Mouse (Mus musculus): ENCODE data around the gene Sdf2. TPM values are rescaled to one million over a fixed set of nuclear protein-coding genes. Genes with fewer than 3 reads are reported as not detected.
"Not testable (repeated sequence)": the region's sequence is repeated elsewhere in the genome, so short reads cannot be mapped to it uniquely, and the experiment has no call there.

The Sdf2 gene
- polyA plus RNA-seq, 1 experiment from 2014 or later, result 29.0 TPM

GRCm38 (mm10) chr11:78262550-78262949, 17.0 kb downstream of the Sdf2 start:
- peak overlapping the region; percentile 92 for H3K4me3 ChIP-seq (replicated peaks)
- no peaks in the 10 kb centered on the region for H3K9me3 ChIP-seq (replicated peaks)
- H3K36me3 ChIP-seq (replicated peaks), result peaks cover 41% of the 10 kb centered on the region
- H3K9ac ChIP-seq, result peak overlapping the region; percentile 82
- no peak for ATAC-seq (ENCODE audit: insufficient read depth)
- 2% methylated on average over 8 of the region's 8 CpGs for WGBS (ENCODE audit: insufficient replicate concordance)
- peaks cover 20% of the 10 kb centered on the region for H3K4me1 ChIP-seq (replicated peaks)
- peak overlapping the region; percentile 83 for H3K27ac ChIP-seq (replicated peaks)
- peak overlapping the region; percentile 95 for H3K4me2 ChIP-seq
- H3K27me3 ChIP-seq, result 0 out of 2 replicates have a peak, but pooled peaks cover 3% of the 10 kb centered on the region

- no peak for ATAC-seq (ENCODE audit: insufficient read depth)
- no peaks in the 10 kb centered on the region for H3K9me3 ChIP-seq (replicated peaks)
- H3K4me3 ChIP-seq (replicated peaks), result no peak overlapping the region
- no peak overlapping the region for H3K4me2 ChIP-seq
- no peaks in the 10 kb centered on the region for H3K27me3 ChIP-seq
- H3K36me3 ChIP-seq (replicated peaks), result peaks cover 68% of the 10 kb centered on the region
- WGBS (ENCODE audit: insufficient replicate concordance), result 81% methylated on average over 6 of the region's 6 CpGs
- peaks cover 20% of the 10 kb centered on the region for H3K4me1 ChIP-seq (replicated peaks)
- H3K27ac ChIP-seq (replicated peaks), result no peak overlapping the region
- no peak overlapping the region for H3K9ac ChIP-seq
These were observed 20.0 kb downstream of the Sdf2 start for GRCm38 (mm10) chr11:78265571-78265970.

GRCm38 (mm10) chr11:78271986-78272385, 26.4 kb downstream of the Sdf2 start:
- Histone ChIP-seq H3K27ac (replicated peaks) (no peak overlapping the region), H3K27me3 (no peaks in the 10 kb centered on the region), H3K4me2 (no peak overlapping the region), H3K4me3 (replicated peaks) (no peak overlapping the region), H3K4me1 (replicated peaks) (no peaks in the 10 kb centered on the region), H3K9me3 (replicated peaks) (no peaks in the 10 kb centered on the region), H3K9ac (no peak overlapping the region), H3K36me3 (replicated peaks) (peaks cover 95% of the 10 kb centered on the region)
- no peak for ATAC-seq (ENCODE audit: insufficient read depth)
- 86% methylated on average over 13 of the region's 13 CpGs for WGBS (ENCODE audit: insufficient replicate concordance)

- ATAC-seq (ENCODE audit: insufficient read depth), result no peak
- Histone ChIP-seq H3K4me1 (replicated peaks) (no peaks in the 10 kb centered on the region), H3K4me2 (no peak overlapping the region), H3K27me3 (no peaks in the 10 kb centered on the region), H3K27ac (replicated peaks) (no peak overlapping the region), H3K9me3 (replicated peaks) (no peaks in the 10 kb centered on the region), H3K36me3 (replicated peaks) (peaks cover 98% of the 10 kb centered on the region), H3K4me3 (replicated peaks) (no peak overlapping the region), H3K9ac (no peak overlapping the region)
- 90% methylated on average over 1 of the region's 1 CpGs for WGBS (ENCODE audit: insufficient replicate concordance)
These were observed 30.1 kb downstream of the Sdf2 start for GRCm38 (mm10) chr11:78275596-78275995.

- not testable (repeated sequence) for H3K9me3 ChIP-seq (replicated peaks); H3K9ac ChIP-seq; H3K4me1 ChIP-seq (replicated peaks); H3K4me2 ChIP-seq; ATAC-seq (ENCODE audit: insufficient read depth); H3K27ac ChIP-seq (replicated peaks); H3K4me3 ChIP-seq (replicated peaks); H3K27me3 ChIP-seq
- 88% methylated on average over 4 of the region's 4 CpGs for WGBS (ENCODE audit: insufficient replicate concordance)
- H3K36me3 ChIP-seq (replicated peaks), result peaks cover 100% of the 10 kb centered on the region
These were observed 30.6 kb downstream of the Sdf2 start for GRCm38 (mm10) chr11:78276169-78276568.

- H3K27ac ChIP-seq (replicated peaks), result no peak overlapping the region
These were observed 33.3 kb downstream of the Sdf2 start for GRCm38 (mm10) chr11:78278853-78279252.

GRCm38 (mm10) chr11:78279586-78279985, 34.0 kb downstream of the Sdf2 start:
- H3K9ac ChIP-seq, result no peak overlapping the region
- H3K36me3 ChIP-seq (replicated peaks), result peaks cover 91% of the 10 kb centered on the region
- no peaks in the 10 kb centered on the region for H3K9me3 ChIP-seq (replicated peaks)
- no peaks in the 10 kb centered on the region for H3K27me3 ChIP-seq
- H3K27ac ChIP-seq (replicated peaks), result no peak overlapping the region
- no peak overlapping the region for H3K4me2 ChIP-seq
- no peak overlapping the region for H3K4me3 ChIP-seq (replicated peaks)
- WGBS (ENCODE audit: insufficient replicate concordance), result 79% methylated on average over 4 of the region's 4 CpGs
- ATAC-seq (ENCODE audit: insufficient read depth), result no peak
- no peaks in the 10 kb centered on the region for H3K4me1 ChIP-seq (replicated peaks)

More at GRCm38 (mm10) chr11:78278853-78279252, 33.3 kb downstream of the Sdf2 start:
- WGBS (ENCODE audit: insufficient replicate concordance), result 74% methylated on average over 7 of the region's 7 CpGs
- H3K27me3 ChIP-seq, result no peaks in the 10 kb centered on the region
- ATAC-seq (ENCODE audit: insufficient read depth), result no peak
- no peaks in the 10 kb centered on the region for H3K9me3 ChIP-seq (replicated peaks)
- no peak overlapping the region for H3K4me2 ChIP-seq
- H3K4me3 ChIP-seq (replicated peaks), result no peak overlapping the region
- no peaks in the 10 kb centered on the region for H3K4me1 ChIP-seq (replicated peaks)
- H3K36me3 ChIP-seq (replicated peaks), result peaks cover 92% of the 10 kb centered on the region
- no peak overlapping the region for H3K9ac ChIP-seq

- no peaks in the 10 kb centered on the region for H3K27me3 ChIP-seq
- no peaks in the 10 kb centered on the region for H3K4me1 ChIP-seq (replicated peaks)
- no peak overlapping the region for H3K9ac ChIP-seq
- H3K9me3 ChIP-seq (replicated peaks), result no peaks in the 10 kb centered on the region
- no peak overlapping the region for H3K27ac ChIP-seq (replicated peaks)
- no peak overlapping the region for H3K4me3 ChIP-seq (replicated peaks)
- H3K36me3 ChIP-seq (replicated peaks), result peaks cover 75% of the 10 kb centered on the region
- H3K4me2 ChIP-seq, result no peak overlapping the region
- no peak for ATAC-seq (ENCODE audit: insufficient read depth)
- WGBS (ENCODE audit: insufficient replicate concordance), result 73% methylated on average over 7 of the region's 7 CpGs
These were observed 43.7 kb downstream of the Sdf2 start for GRCm38 (mm10) chr11:78289146-78289763.

GRCm38 (mm10) chr11:78290654-78291053, 45.1 kb downstream of the Sdf2 start, which contains the start of gene BC030499:
TSS of gene BC030499 (plus strand) at chr11:78290841.
- WGBS (ENCODE audit: insufficient replicate concordance), result 84% methylated on average over 4 of the region's 4 CpGs
- Histone ChIP-seq H3K36me3 (replicated peaks) (peaks cover 62% of the 10 kb centered on the region), H3K27ac (replicated peaks) (no peak within 1 kb of the TSS), H3K9ac (no peak within 1 kb of the TSS), H3K4me3 (replicated peaks) (no peak within 1 kb of the TSS), H3K27me3 (no peaks in the 10 kb centered on the region), H3K9me3 (replicated peaks) (no peaks in the 10 kb centered on the region), H3K4me1 (replicated peaks) (no peaks in the 10 kb centered on the region), H3K4me2 (no peak within 1 kb of the TSS)
- ATAC-seq (ENCODE audit: insufficient read depth), result no peak

- no peaks in the 10 kb centered on the region for H3K27me3 ChIP-seq
- ATAC-seq (ENCODE audit: insufficient read depth), result no peak
- no peaks in the 10 kb centered on the region for H3K4me1 ChIP-seq (replicated peaks)
- no peak overlapping the region for H3K4me3 ChIP-seq (replicated peaks)
- no peak overlapping the region for H3K27ac ChIP-seq (replicated peaks)
- no peaks in the 10 kb centered on the region for H3K9me3 ChIP-seq (replicated peaks)
- no peak overlapping the region for H3K4me2 ChIP-seq
- no peak overlapping the region for H3K9ac ChIP-seq
- 73% methylated on average over 6 of the region's 6 CpGs for WGBS (ENCODE audit: insufficient replicate concordance)
- peaks cover 25% of the 10 kb centered on the region for H3K36me3 ChIP-seq (replicated peaks)
These were observed 49.0 kb downstream of the Sdf2 start for GRCm38 (mm10) chr11:78294585-78294984.

GRCm38 (mm10) chr11:78300917-78301316, 55.4 kb downstream of the Sdf2 start:
- Histone ChIP-seq H3K9me3 (replicated peaks) (no peaks in the 10 kb centered on the region), H3K4me1 (replicated peaks) (peaks cover 35% of the 10 kb centered on the region), H3K36me3 (replicated peaks) (peaks cover 29% of the 10 kb centered on the region), H3K27ac (replicated peaks) (peak overlapping the region; percentile 85), H3K4me3 (replicated peaks) (peak overlapping the region; percentile 90), H3K27me3 (no peaks in the 10 kb centered on the region), H3K9ac (peak overlapping the region; percentile 86), H3K4me2 (peak overlapping the region; percentile 78)
- peak; percentile 5; the same call in 1 of the 2 replicates for ATAC-seq (ENCODE audit: insufficient read depth)
- 73% methylated on average over 7 of the region's 7 CpGs for WGBS (ENCODE audit: insufficient replicate concordance)

Data from liver, embryonic 15.5 days (tissue).